Mouse (Mus musculus) midbrain, embryonic 14.5 days (tissue): ENCODE measurements at regions not wholly inside any gene's neighbourhood (a gene's known extent, or its start where the extent isn't known, plus 50 kb on each side); places are given as distances from the start of the nearest gene placed in this dataset.

Source experiments
- ATAC-seq: fragments of 200-750 bp; cut with Nextera tagmentation; 2 replicates; pipeline ENCODE4 v1.8.0; 2017; ENCODE audit warnings: moderate number of reproducible peaks, moderate library complexity; ENCODE audit not compliant: low FRiP score, low TSS enrichment
- DNase-seq: peaks from one replicate; pipeline ENCODE4 v3.0.0-alpha.2; 2015
- H3K27ac ChIP-seq: fragments of 300-500 bp; sonication (generic); replicated peaks from 2 replicates; pipeline ENCODE4 v1.5.1; 2014; ENCODE audit warnings: mild to moderate bottlenecking, low read depth, low read length, moderate library complexity
- H3K27me3 ChIP-seq: fragments of 300-500 bp; sonication (generic); 2 replicates; pipeline ENCODE4 v1.6.1; 2014; ENCODE audit warnings: low read length, control low read depth, mixed read lengths; ENCODE audit not compliant: control insufficient read depth, insufficient read depth
- H3K36me3 ChIP-seq: fragments of 300-500 bp; sonication (generic); 2 replicates; pipeline ENCODE4 v1.6.1; 2014; ENCODE audit warnings: low read length, control low read depth; ENCODE audit not compliant: control insufficient read depth, insufficient read depth
- H3K4me1 ChIP-seq: fragments of 300-500 bp; sonication (generic); 2 replicates; pipeline ENCODE4 v1.6.1; 2014; ENCODE audit warnings: mild to moderate bottlenecking, antibody characterized with exemption, low read length, control low read depth; ENCODE audit not compliant: control insufficient read depth, insufficient read depth
- H3K4me2 ChIP-seq: fragments of 300-500 bp; sonication (generic); 2 replicates; pipeline ENCODE4 v1.6.1; 2014; ENCODE audit warnings: mild to moderate bottlenecking, low read length, moderate library complexity
- H3K4me3 ChIP-seq: fragments of 300-500 bp; sonication (generic); replicated peaks from 2 replicates; pipeline ENCODE4 v1.5.1; 2014; ENCODE audit warnings: low read depth, low read length
- H3K9ac ChIP-seq: fragments of 300-500 bp; sonication (generic); replicated peaks from 2 replicates; pipeline ENCODE4 v1.6.1; 2014; ENCODE audit warnings: mild to moderate bottlenecking, low read length, moderate library complexity
- H3K9me3 ChIP-seq: fragments of 300-500 bp; sonication (generic); 2 replicates; pipeline ENCODE4 v1.6.1; 2016; ENCODE audit warnings: low read length, control low read depth, mixed read lengths; ENCODE audit not compliant: control insufficient read depth
- WGBS: fragments of 180-500 bp; shearing (Covaris S2); extraction: QIAGEN DNeasy Blood & Tissue Kit; methylation state at CpG from one replicate; pipeline ENCODE4 v1.1.7; 2014; 5-methylcytosine and 5-hydroxymethylcytosine counted together

DNA sequence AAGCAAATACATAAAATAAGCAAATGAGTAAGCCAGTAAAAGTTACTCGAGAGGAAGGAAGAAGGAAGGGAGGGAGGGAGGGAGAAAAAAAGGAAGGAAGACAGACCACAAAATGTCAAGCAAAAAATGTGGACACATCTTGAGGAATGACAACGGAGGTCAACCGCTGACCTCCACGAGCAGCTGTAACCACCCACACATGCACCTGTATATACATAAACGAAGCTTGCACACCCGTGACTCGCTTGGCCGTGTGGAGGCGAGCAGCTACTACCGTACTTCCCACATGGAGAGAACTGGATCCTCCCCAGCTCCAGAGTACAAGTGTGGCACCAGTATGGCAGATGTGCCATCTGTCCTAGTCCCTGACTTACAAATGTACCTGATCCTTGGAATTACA lies 220.1 kb downstream of the Rplp1 start:
- H3K4me2 ChIP-seq: no peak overlapping the region
- WGBS: 88% methylated on average over 10 of the region's 10 CpGs
- ATAC-seq (no peak), DNase-seq (no peak)
- H3K9me3 ChIP-seq: no peaks in the 10 kb centered on the region
- H3K36me3 ChIP-seq: no peaks in the 10 kb centered on the region
- H3K9ac ChIP-seq: no peak overlapping the region
- H3K4me1 ChIP-seq: peaks cover 8% of the 10 kb centered on the region
- no peak overlapping the region for H3K4me3 ChIP-seq
- no peak overlapping the region for H3K27ac ChIP-seq
- H3K27me3 ChIP-seq: peaks cover 3% of the 10 kb centered on the region; the same call in 1 of the 2 replicates

DNA sequence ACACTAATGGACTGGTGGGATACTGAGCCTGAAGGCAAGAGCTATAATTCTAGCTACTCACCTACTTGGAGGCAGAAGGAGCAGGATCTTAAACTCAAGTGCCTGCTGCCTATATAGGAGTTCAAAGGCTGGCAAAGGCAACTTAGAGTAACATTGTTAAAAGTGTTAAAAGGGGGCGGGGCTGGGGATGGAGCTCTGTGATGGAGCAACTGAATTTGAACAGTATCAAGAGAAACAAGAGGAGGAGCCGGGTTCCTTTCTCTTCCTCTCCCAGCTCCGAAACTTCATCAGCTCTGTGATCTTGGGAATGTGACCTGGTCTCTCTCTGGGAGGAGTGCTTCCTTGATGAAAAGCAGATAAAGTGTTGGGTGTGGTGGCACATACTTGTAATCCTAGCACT lies 223.6 kb downstream of the Rplp1 start:
- 92% methylated on average over 3 of the region's 3 CpGs for WGBS
- no peaks in the 10 kb centered on the region for H3K27me3 ChIP-seq
- H3K4me2 ChIP-seq: no peak overlapping the region
- no peak overlapping the region for H3K9ac ChIP-seq
- no peaks in the 10 kb centered on the region for H3K36me3 ChIP-seq
- H3K4me1 ChIP-seq: 0 out of 2 replicates have a peak, but pooled peaks cover 3% of the 10 kb centered on the region
- H3K9me3 ChIP-seq: no peaks in the 10 kb centered on the region
- ATAC-seq (no peak), DNase-seq (no peak)
- no peak overlapping the region for H3K27ac ChIP-seq
- H3K4me3 ChIP-seq: no peak overlapping the region

DNA sequence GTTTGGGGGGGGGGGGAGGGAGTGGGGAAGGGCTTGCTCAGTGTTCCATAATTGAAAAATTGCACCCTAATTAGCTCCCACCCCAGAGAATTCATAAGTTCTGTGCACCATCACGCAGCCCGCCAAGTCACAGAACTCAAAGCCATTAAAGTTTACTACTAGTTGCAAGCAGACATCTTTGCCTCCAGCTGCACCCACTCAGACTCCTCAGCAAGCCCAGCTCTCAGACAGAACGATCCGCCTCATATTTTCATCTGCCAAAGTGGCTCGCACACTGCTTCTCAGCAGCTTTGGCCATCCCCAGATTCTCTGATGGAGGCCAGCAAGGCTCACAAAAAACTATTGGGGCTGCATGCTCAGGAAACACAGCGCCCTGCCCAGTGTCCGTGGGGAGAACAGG lies 224.4 kb downstream of the Rplp1 start:
- no peaks in the 10 kb centered on the region for H3K36me3 ChIP-seq
- H3K4me1 ChIP-seq: no peaks in the 10 kb centered on the region
- no peak overlapping the region for H3K4me2 ChIP-seq
- no peak overlapping the region for H3K4me3 ChIP-seq
- no peak for DNase-seq
- H3K9me3 ChIP-seq: no peaks in the 10 kb centered on the region
- WGBS: 91% methylated on average over 7 of the region's 7 CpGs
- H3K9ac ChIP-seq: no peak overlapping the region
- H3K27me3 ChIP-seq: no peaks in the 10 kb centered on the region
- no peak overlapping the region for H3K27ac ChIP-seq
- ATAC-seq: no peak

DNA sequence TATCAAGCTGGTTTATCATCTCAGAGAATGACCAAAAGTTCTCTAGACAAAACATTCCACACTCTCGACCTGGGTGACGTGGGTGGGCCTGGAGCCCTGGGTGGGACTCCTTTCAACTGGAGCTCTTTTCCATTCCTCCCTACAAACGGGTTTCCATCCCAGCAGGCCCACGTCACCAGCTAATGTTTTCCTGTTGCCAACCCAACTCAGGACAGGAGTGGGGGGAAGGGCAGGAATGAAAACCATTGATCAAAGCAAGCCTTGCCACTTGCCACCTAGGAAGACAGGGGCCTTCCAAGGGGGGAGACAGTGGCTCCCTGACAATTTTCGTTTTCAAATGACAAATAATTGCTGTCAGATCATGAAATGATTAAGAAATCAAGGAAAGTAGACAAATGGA lies 224.8 kb downstream of the Rplp1 start:
- H3K4me1 ChIP-seq: no peaks in the 10 kb centered on the region
- H3K9me3 ChIP-seq: no peaks in the 10 kb centered on the region
- ATAC-seq: no peak
- H3K4me3 ChIP-seq: no peak overlapping the region
- no peaks in the 10 kb centered on the region for H3K27me3 ChIP-seq
- WGBS: 30% methylated on average over 5 of the region's 5 CpGs
- H3K9ac ChIP-seq: no peak overlapping the region
- H3K36me3 ChIP-seq: no peaks in the 10 kb centered on the region
- DNase-seq: no peak
- H3K27ac ChIP-seq: no peak overlapping the region
- no peak overlapping the region for H3K4me2 ChIP-seq

DNA sequence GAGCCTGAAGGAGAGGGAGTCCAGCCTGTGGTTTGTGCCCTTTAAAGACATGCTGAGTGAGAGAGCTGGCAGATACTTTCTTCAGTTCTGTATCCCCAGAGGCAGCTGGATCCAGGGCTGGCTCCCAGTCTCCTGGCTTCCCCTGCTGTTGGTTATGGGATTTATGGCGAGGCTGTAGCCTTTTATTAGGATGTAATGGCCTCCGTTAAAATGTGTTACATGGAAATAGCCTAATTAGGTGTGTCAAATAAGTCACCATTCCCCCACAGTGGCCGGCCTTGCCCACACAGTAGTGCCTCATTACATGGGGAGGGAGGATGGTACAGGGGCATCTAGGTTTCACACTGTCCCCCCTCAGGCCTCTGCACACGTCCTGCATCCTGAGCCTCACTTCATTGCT lies 230.8 kb downstream of the Rplp1 start:
- no peak overlapping the region for H3K4me2 ChIP-seq
- H3K4me3 ChIP-seq: no peak overlapping the region
- WGBS: 75% methylated on average over 4 of the region's 4 CpGs
- H3K9me3 ChIP-seq: no peaks in the 10 kb centered on the region
- peaks cover 6% of the 10 kb centered on the region; the same call in 1 of the 2 replicates for H3K4me1 ChIP-seq
- H3K27me3 ChIP-seq: no peaks in the 10 kb centered on the region
- DNase-seq: no peak
- no peaks in the 10 kb centered on the region for H3K36me3 ChIP-seq
- no peak overlapping the region for H3K9ac ChIP-seq
- ATAC-seq: no peak
- H3K27ac ChIP-seq: no peak overlapping the region

DNA sequence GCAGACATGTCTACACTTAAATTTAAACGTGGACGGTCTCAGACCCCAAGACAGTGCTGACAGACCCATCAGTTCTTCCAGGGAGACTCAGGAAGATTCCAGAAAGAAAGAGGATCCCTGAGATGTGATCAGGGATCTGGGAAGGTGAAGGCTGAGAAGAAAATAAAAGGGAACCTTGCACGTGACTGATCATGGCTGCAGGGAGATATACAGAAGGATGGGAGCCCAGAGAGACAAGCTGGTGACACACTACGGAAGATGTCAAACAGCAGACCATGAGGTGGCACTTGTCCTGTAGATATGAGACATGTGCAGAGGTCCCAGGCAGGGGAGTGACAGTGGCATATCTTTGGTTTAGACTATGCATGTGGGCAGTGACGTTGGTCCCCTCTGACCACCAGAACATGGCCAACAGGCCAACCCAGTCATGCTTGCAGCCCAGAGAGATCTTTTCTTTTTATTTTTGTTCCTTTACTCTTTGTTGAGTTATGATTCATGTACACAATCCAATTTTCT lies 231.5 kb downstream of the Rplp1 start:
- 90% methylated on average over 5 of the region's 5 CpGs for WGBS
- ATAC-seq: no peak

DNA sequence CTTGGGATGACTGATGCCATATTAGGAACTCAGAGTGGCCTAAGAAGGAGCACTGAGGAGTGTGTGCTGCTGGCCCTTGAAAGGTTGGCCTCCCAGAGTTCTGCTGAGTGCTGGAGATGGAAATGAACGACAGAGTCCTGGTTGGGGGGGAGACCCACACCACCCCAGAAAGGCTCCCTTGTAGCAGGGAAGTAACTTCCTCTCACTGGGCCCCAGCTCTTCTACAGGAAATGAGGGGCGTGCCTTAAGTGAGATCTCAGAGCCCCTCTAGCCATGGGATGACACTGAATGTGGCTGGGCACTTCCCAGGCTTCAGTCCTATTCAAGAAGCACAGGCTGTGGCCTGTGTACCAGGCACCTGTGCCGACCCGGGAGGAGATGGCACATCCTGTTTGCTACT lies 232.0 kb downstream of the Rplp1 start:
- Histone ChIP-seq H3K4me3 (no peak overlapping the region), H3K36me3 (no peaks in the 10 kb centered on the region), H3K4me1 (peaks cover 6% of the 10 kb centered on the region; the same call in 1 of the 2 replicates), H3K9me3 (no peaks in the 10 kb centered on the region), H3K4me2 (no peak overlapping the region), H3K9ac (no peak overlapping the region), H3K27me3 (no peaks in the 10 kb centered on the region), H3K27ac (no peak overlapping the region)
- WGBS: 85% methylated on average over 4 of the region's 4 CpGs
- no peak for ATAC-seq
- DNase-seq: no peak

More for the DNA sequence above, 231.5 kb downstream of the Rplp1 start:
- Histone ChIP-seq H3K27ac (no peak overlapping the region), H3K9ac (no peak overlapping the region), H3K36me3 (no peaks in the 10 kb centered on the region), H3K4me1 (peaks cover 6% of the 10 kb centered on the region; the same call in 1 of the 2 replicates), H3K9me3 (no peaks in the 10 kb centered on the region), H3K4me3 (no peak overlapping the region), H3K4me2 (no peak overlapping the region), H3K27me3 (no peaks in the 10 kb centered on the region)
- no peak for DNase-seq

DNA sequence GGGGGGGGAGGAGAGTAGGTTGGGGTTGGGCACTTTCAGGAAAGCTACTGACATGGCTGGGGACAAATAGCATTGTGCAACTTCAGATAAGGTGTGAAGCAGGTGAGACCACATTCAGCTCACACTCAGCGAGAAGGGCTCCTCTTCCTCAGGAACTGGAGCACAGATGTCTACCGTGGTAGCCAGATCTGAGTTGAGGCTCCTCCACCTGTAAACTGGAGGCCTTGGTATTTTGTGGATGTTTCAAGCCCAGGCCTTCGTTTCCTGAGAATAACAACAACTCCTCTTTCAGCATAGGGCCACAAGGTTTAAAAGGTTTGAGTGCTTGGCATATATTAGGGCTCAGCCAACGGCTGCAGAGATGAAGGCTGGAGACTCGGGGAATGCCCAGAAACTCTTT lies 232.9 kb downstream of the Rplp1 start:
- Histone ChIP-seq H3K4me1 (peaks cover 6% of the 10 kb centered on the region; the same call in 1 of the 2 replicates), H3K27ac (no peak overlapping the region), H3K27me3 (no peaks in the 10 kb centered on the region), H3K9ac (no peak overlapping the region), H3K4me2 (no peak overlapping the region), H3K36me3 (no peaks in the 10 kb centered on the region), H3K9me3 (no peaks in the 10 kb centered on the region), H3K4me3 (no peak overlapping the region)
- 74% methylated on average over 5 of the region's 5 CpGs for WGBS
- DNase-seq: no peak
- ATAC-seq: no peak

DNA sequence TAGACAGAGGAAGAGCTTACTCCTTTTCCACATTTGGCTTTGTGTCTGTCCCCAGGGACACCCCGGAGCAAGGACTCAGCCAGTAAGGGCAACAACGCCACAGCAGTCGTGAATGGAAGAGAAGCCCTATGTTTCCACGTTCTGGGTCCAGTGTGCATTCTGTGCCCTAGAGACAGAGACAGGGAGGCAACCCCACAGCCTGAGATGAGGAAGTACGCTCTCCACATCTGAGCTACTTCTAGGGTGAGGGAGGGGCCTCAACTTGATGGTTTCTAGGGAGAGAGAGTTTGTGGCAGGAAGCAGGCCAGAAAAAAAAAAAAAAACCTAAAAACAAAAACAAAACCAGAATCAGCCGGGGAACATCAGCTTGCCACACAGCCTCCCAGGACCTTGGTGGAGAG lies 233.4 kb downstream of the Rplp1 start:
- no peaks in the 10 kb centered on the region for H3K9me3 ChIP-seq
- H3K27ac ChIP-seq: no peak overlapping the region
- no peak for DNase-seq
- no peak overlapping the region for H3K9ac ChIP-seq
- no peaks in the 10 kb centered on the region for H3K27me3 ChIP-seq
- ATAC-seq: no peak
- H3K4me2 ChIP-seq: no peak overlapping the region
- 26% methylated on average over 6 of the region's 6 CpGs for WGBS
- no peak overlapping the region for H3K4me3 ChIP-seq
- H3K4me1 ChIP-seq: peaks cover 6% of the 10 kb centered on the region; the same call in 1 of the 2 replicates
- no peaks in the 10 kb centered on the region for H3K36me3 ChIP-seq
